Mouse (Mus musculus) MEL (cell line): Measurements from ENCODE around the gene Nat9. TPM values are rescaled to one million over a fixed set of nuclear protein-coding genes. Genes with fewer than 3 reads are reported as not detected.

ENCODE experiments used
- DNase-seq: peaks from one replicate; pipeline ENCODE4 v3.0.0; 2011; ENCODE audit warnings: low read depth, low spot score
- H3K27ac ChIP-seq: 2 replicates; pipeline ENCODE4 v1.5.1; 2012; ENCODE audit warnings: low read depth, mild to moderate bottlenecking, control low read depth, low read length, moderate library complexity; ENCODE audit not compliant: control insufficient read depth
- H3K27me3 ChIP-seq, 2 experiments: fragments of 150-350 bp in 1 of 2; sonication (generic) in 1 of 2; 2 replicates each; pipeline ENCODE4 v1.6.1; 2012; ENCODE audit warnings: low read length in 2 of 2, mild to moderate bottlenecking in 2 of 2, improper control_type of control experiment in 1 of 2, moderate library complexity in 1 of 2; ENCODE audit not compliant: insufficient read depth in 2 of 2, control insufficient read depth in 1 of 2
- H3K36me3 ChIP-seq, 2 experiments: 2 replicates each; pipeline ENCODE4 v1.6.1; 2012 to 2014; ENCODE audit warnings: low read length in 2 of 2, improper control_type of control experiment in 1 of 2, inconsistent platforms in 1 of 2, mild to moderate bottlenecking in 1 of 2; ENCODE audit not compliant: insufficient read depth in 2 of 2, control insufficient read depth in 1 of 2
- H3K4me1 ChIP-seq, 2 experiments: fragments of 150-350 bp in 1 of 2; sonication (generic) in 1 of 2; 2 replicates each; pipeline ENCODE4 v1.6.1; 2012; ENCODE audit warnings: low read length in 2 of 2, improper control_type of control experiment in 1 of 2, mild to moderate bottlenecking in 1 of 2; ENCODE audit not compliant: insufficient read depth in 2 of 2, control insufficient read depth in 1 of 2
- H3K4me3 ChIP-seq, 2 experiments: fragments of 150-350 bp in 1 of 2; sonication (generic) in 1 of 2; 2 replicates each; pipeline ENCODE4 v1.5.1; 2012; ENCODE audit warnings: low read depth in 2 of 2, low read length in 2 of 2, mild to moderate bottlenecking in 2 of 2, moderate library complexity in 2 of 2, control low read depth in 1 of 2, improper control_type of control experiment in 1 of 2; ENCODE audit not compliant: control insufficient read depth in 1 of 2, insufficient read depth in 1 of 2
- H3K79me2 ChIP-seq: 2 replicates; pipeline ENCODE4 v1.6.1; 2012; ENCODE audit warnings: mild to moderate bottlenecking, low read length, moderate library complexity; ENCODE audit not compliant: control insufficient read depth, poor library complexity, insufficient read depth
- H3K9ac ChIP-seq: 2 replicates; pipeline ENCODE4 v1.6.1; 2012; ENCODE audit warnings: low read depth, mild to moderate bottlenecking, control low read depth, low read length, moderate library complexity; ENCODE audit not compliant: control insufficient read depth, poor library complexity, severe bottlenecking
- H3K9me3 ChIP-seq: fragments of 150-350 bp; sonication (generic); replicated peaks from 2 replicates; pipeline ENCODE4 v1.6.1; 2012; ENCODE audit warnings: mild to moderate bottlenecking, low read length, improper control_type of control experiment, moderate library complexity; ENCODE audit not compliant: insufficient read depth
- CHD1 ChIP-seq: IDR thresholded peaks from 2 replicates; pipeline ENCODE4 v1.6.1; 2012; ENCODE audit warnings: low read depth, mild to moderate bottlenecking, inconsistent platforms, low read length, improper control_type of control experiment
- E2F4 ChIP-seq: IDR thresholded peaks from 2 replicates; pipeline ENCODE4 v1.6.1; 2011; ENCODE audit warnings: low read depth, low read length, improper control_type of control experiment, borderline replicate concordance
- ELF1 ChIP-seq: IDR thresholded peaks from 2 replicates; pipeline ENCODE4 v1.6.1; 2014; ENCODE audit warnings: low read depth, mild to moderate bottlenecking, inconsistent platforms, low read length, improper control_type of control experiment, moderate library complexity
- EP300 ChIP-seq, 2 experiments: IDR thresholded peaks; 2 replicates each; pipeline ENCODE4 v1.6.1; 2011; ENCODE audit warnings: improper control_type of control experiment in 2 of 2, low read length in 2 of 2, low read depth in 1 of 2, mild to moderate bottlenecking in 1 of 2
- ETS1 ChIP-seq: IDR thresholded peaks from 2 replicates; pipeline ENCODE4 v1.6.1; 2012; ENCODE audit warnings: low read depth, mild to moderate bottlenecking, inconsistent platforms, low read length, improper control_type of control experiment, moderate library complexity
- GATA1 ChIP-seq: IDR thresholded peaks from 2 replicates; pipeline ENCODE4 v1.6.1; 2011; ENCODE audit warnings: low read depth, low read length, improper control_type of control experiment
- JUND ChIP-seq: IDR thresholded peaks from 2 replicates; pipeline ENCODE4 v1.6.1; 2011; ENCODE audit warnings: low read depth, mild to moderate bottlenecking, improper control_type of control experiment, low read length
- MAFK ChIP-seq: IDR thresholded peaks from 2 replicates; pipeline ENCODE4 v1.6.1; 2011; ENCODE audit warnings: low read depth, mild to moderate bottlenecking, low read length, improper control_type of control experiment, borderline replicate concordance
- MAZ ChIP-seq: IDR thresholded peaks from 2 replicates; pipeline ENCODE4 v1.6.1; 2012; ENCODE audit warnings: low read depth, mild to moderate bottlenecking, inconsistent platforms, low read length, improper control_type of control experiment
- MEF2A ChIP-seq: IDR thresholded peaks from 2 replicates; pipeline ENCODE4 v1.6.1; 2014; ENCODE audit warnings: low read depth, mild to moderate bottlenecking, inconsistent platforms, low read length, improper control_type of control experiment; ENCODE audit not compliant: poor library complexity, insufficient replicate concordance, severe bottlenecking; ENCODE audit errors: extremely low read depth
- MYB ChIP-seq: IDR thresholded peaks from 2 replicates; pipeline ENCODE4 v1.6.1; 2011; ENCODE audit warnings: mild to moderate bottlenecking, low read depth, low read length, improper control_type of control experiment
- NRF1 ChIP-seq: IDR thresholded peaks from 2 replicates; pipeline ENCODE4 v1.6.1; 2014; ENCODE audit warnings: low read depth, mild to moderate bottlenecking, inconsistent platforms, low read length, improper control_type of control experiment, moderate library complexity; ENCODE audit not compliant: poor library complexity, insufficient read depth, severe bottlenecking
- POLR2A ChIP-seq, 2 experiments: IDR thresholded peaks; 2 replicates each; pipeline ENCODE4 v1.6.1; 2011 to 2012; ENCODE audit warnings: low read length in 2 of 2, mild to moderate bottlenecking in 2 of 2, control low read depth in 1 of 2, improper control_type of control experiment in 1 of 2, low read depth in 1 of 2, moderate library complexity in 1 of 2; ENCODE audit not compliant: control insufficient read depth in 1 of 2, insufficient read depth in 1 of 2, poor library complexity in 1 of 2
- RAD21 ChIP-seq: IDR thresholded peaks from 2 replicates; pipeline ENCODE4 v1.6.1; 2011; ENCODE audit warnings: mild to moderate bottlenecking, low read depth, low read length, improper control_type of control experiment
- RCOR1 ChIP-seq: IDR thresholded peaks from 2 replicates; pipeline ENCODE4 v1.6.1; 2012; ENCODE audit warnings: low read depth, mild to moderate bottlenecking, inconsistent platforms, low read length, improper control_type of control experiment
- SIN3A ChIP-seq: IDR thresholded peaks from 2 replicates; pipeline ENCODE4 v1.6.1; 2012; ENCODE audit warnings: low read length, improper control_type of control experiment, inconsistent platforms
- SMC3 ChIP-seq: IDR thresholded peaks from 2 replicates; pipeline ENCODE4 v1.6.1; 2011; ENCODE audit warnings: low read depth, low read length, improper control_type of control experiment
- TAL1 ChIP-seq: IDR thresholded peaks from 2 replicates; pipeline ENCODE4 v1.6.1; 2012; ENCODE audit warnings: mild to moderate bottlenecking, inconsistent platforms, low read length, moderate library complexity, mixed read lengths
- TBP ChIP-seq: IDR thresholded peaks from 2 replicates; pipeline ENCODE4 v1.8.0; 2011; ENCODE audit warnings: low read depth, low read length, improper control_type of control experiment
- TCF12 ChIP-seq: IDR thresholded peaks from 2 replicates; pipeline ENCODE4 v1.6.1; 2014; ENCODE audit warnings: low read depth, mild to moderate bottlenecking, inconsistent platforms, low read length, improper control_type of control experiment, moderate library complexity
- UBTF ChIP-seq: IDR thresholded peaks from 2 replicates; pipeline ENCODE4 v1.6.1; 2012; ENCODE audit warnings: low read depth, mild to moderate bottlenecking, inconsistent platforms, low read length, improper control_type of control experiment, moderate library complexity, borderline replicate concordance; ENCODE audit not compliant: insufficient read depth
- USF1 ChIP-seq: IDR thresholded peaks from 2 replicates; pipeline ENCODE4 v1.6.1; 2014; ENCODE audit warnings: low read depth, mild to moderate bottlenecking, inconsistent platforms, low read length, improper control_type of control experiment, moderate library complexity
- USF2 ChIP-seq, 2 experiments: IDR thresholded peaks; 2 replicates each; pipeline ENCODE4 v1.6.1; 2011 to 2012; ENCODE audit warnings: improper control_type of control experiment in 2 of 2, low read length in 2 of 2, borderline replicate concordance in 1 of 2, inconsistent platforms in 1 of 2, low read depth in 1 of 2, mild to moderate bottlenecking in 1 of 2; ENCODE audit not compliant: insufficient read depth in 1 of 2
- ZC3H11A ChIP-seq: IDR thresholded peaks from 2 replicates; pipeline ENCODE4 v1.6.1; 2012; ENCODE audit warnings: low read depth, mild to moderate bottlenecking, inconsistent platforms, low read length, improper control_type of control experiment
- ZNF384 ChIP-seq: IDR thresholded peaks from 2 replicates; pipeline ENCODE4 v1.6.1; 2012; ENCODE audit warnings: low read depth, mild to moderate bottlenecking, inconsistent platforms, low read length, improper control_type of control experiment
- polyA plus RNA-seq, 2 experiments: library from polyadenylated mRNA; stranded (reverse) in 1 of 2; unstranded in 1 of 2; fragments of >175 nt in 1 of 2; fragments of >200 nt in 1 of 2; gene quantifications; 2 replicates each; pipeline versions ENCODE4 v1.2.1 to v1.2.4; 2012; ENCODE audit warnings: low replicate concordance in 2 of 2, low read depth in 1 of 2; ENCODE audit not compliant: insufficient read length in 2 of 2, insufficient read depth in 1 of 2, missing spikeins in 1 of 2
- total RNA-seq: library from RNA; depleted of rRNA; stranded (reverse); fragments of 300-350 nt; gene quantifications from 2 replicates; pipeline ENCODE4 v1.2.3, GENCODE M21; 2012

Gene Nat9
- total and polyA plus RNA-seq, 3 experiments, result 46.1 to 92.4 TPM; not detected in 1

GRCm38 (mm10) chr11:115194693-115195092 is 7.0 kb upstream of the Nat9 start:
- H3K4me1 ChIP-seq, result peaks cover 52 to 63% of the 10 kb centered on the region in 2 experiments
- no peaks in the 10 kb centered on the region for H3K9me3 ChIP-seq
- peak overlapping the region; percentile 55 for H3K9ac ChIP-seq
- H3K27ac ChIP-seq, result peak overlapping the region; percentile 94
- H3K4me3 ChIP-seq, result no peak overlapping the region
- TF ChIP-seq MAFK, result peak; percentile 24; the same call in 1 of the 2 replicates
- TF ChIP-seq UBTF, result no peak
- no peak for TF ChIP-seq SMC3
- peak; percentile 57; the same call in 1 of the 2 replicates for TF ChIP-seq RCOR1
- TF ChIP-seq E2F4, result no peak
- TF ChIP-seq USF2 (IDR thresholded peaks at IDR 0.05; ENCODE audit: borderline replicate concordance in 1 of 2, insufficient read depth in 1 of 2, low read depth in 1 of 2, low read length in 2 of 2), result no peak
- peak; percentile 59; the same call in 1 of the 2 replicates for TF ChIP-seq MAZ
- TF ChIP-seq TCF12, result peak; percentile 87
- TF ChIP-seq GATA1, result peak; percentile 97
- TF ChIP-seq USF1, result no peak
- peak in 1 of 2 experiments; percentile 40; a peak in 1 of 4 replicates for TF ChIP-seq POLR2A (IDR thresholded peaks at IDR 0.05; ENCODE audit: control insufficient read depth in 1 of 2, insufficient read depth in 1 of 2, low read depth in 1 of 2, low read length in 2 of 2, poor library complexity in 1 of 2)
- TF ChIP-seq RAD21, result no peak
- 0 out of 2 replicates have a peak, but pooled peaks have one; percentile 6 for TF ChIP-seq ZC3H11A
- TF ChIP-seq ETS1, result peak; percentile 85
- TF ChIP-seq SIN3A, result peak; percentile 78
- no peak for TF ChIP-seq CHD1
- no peak for TF ChIP-seq JUND
- no peak for TF ChIP-seq ELF1
- TF ChIP-seq ZNF384, result no peak
- TF ChIP-seq MYB, result peak; percentile 84
- 0 out of 2 replicates have a peak, but pooled peaks have one; percentile 30 for TF ChIP-seq TAL1
- 0 out of 2 replicates have a peak, but pooled peaks have one; percentile 42 for TF ChIP-seq MEF2A
- no peak for TF ChIP-seq NRF1
- TF ChIP-seq EP300 (IDR thresholded peaks at IDR 0.05; ENCODE audit: low read depth in 1 of 2, low read length in 2 of 2), result peak; percentile 85 to 96
- no peak for TF ChIP-seq TBP
- TF ChIP-seq, all 39 proteins: peak for 13
- H3K36me3 ChIP-seq, result peaks cover 6 to 68% of the 10 kb centered on the region in 2 experiments
- no peaks in the 10 kb centered on the region for H3K27me3 ChIP-seq
- DNase-seq, result peak; percentile 49
- peaks cover 18% of the 10 kb centered on the region; the same call in 1 of the 2 replicates for H3K79me2 ChIP-seq
